Mouse (Mus musculus) liver, embryonic 13.5 days (tissue): ENCODE measurements around the gene Adamts20. TPM values are rescaled to one million over a fixed set of nuclear protein-coding genes. Genes with fewer than 3 reads are reported as not detected.
"Not testable (repeated sequence)": the region's sequence is repeated elsewhere in the genome, so short reads cannot be mapped to it uniquely, and the experiment has no call there.

Experiments
- ATAC-seq: fragments of 200-750 bp; cut with Nextera tagmentation; 2 replicates; pipeline ENCODE4 v1.8.0; 2017; ENCODE audit warnings: low read depth, mild to moderate bottlenecking, moderate number of reproducible peaks, moderate library complexity
- DNase-seq: peaks from one replicate; pipeline ENCODE4 v3.0.0; 2022
- H3K27ac ChIP-seq: fragments of 300-500 bp; sonication (generic); 2 replicates; pipeline ENCODE4 v1.5.1; 2015; ENCODE audit warnings: moderate library complexity, mild to moderate bottlenecking, inconsistent platforms
- H3K27me3 ChIP-seq: fragments of 300-500 bp; sonication (generic); 2 replicates; pipeline ENCODE4 v1.6.1; 2015; ENCODE audit warnings: mild to moderate bottlenecking, inconsistent platforms
- H3K36me3 ChIP-seq: fragments of 300-500 bp; sonication (generic); 2 replicates; pipeline ENCODE4 v1.6.1; 2015; ENCODE audit warnings: mild to moderate bottlenecking, inconsistent platforms
- H3K4me1 ChIP-seq: fragments of 300-500 bp; sonication (generic); replicated peaks from 2 replicates; pipeline ENCODE4 v1.6.1; 2015; ENCODE audit warnings: inconsistent platforms
- H3K4me2 ChIP-seq: fragments of 300-500 bp; sonication (generic); 2 replicates; pipeline ENCODE4 v1.6.1; 2015; ENCODE audit warnings: inconsistent platforms, mild to moderate bottlenecking, moderate library complexity
- H3K4me3 ChIP-seq: fragments of 300-500 bp; sonication (generic); replicated peaks from 2 replicates; pipeline ENCODE4 v1.5.1; 2015; ENCODE audit warnings: mild to moderate bottlenecking, inconsistent platforms
- H3K9ac ChIP-seq: fragments of 300-500 bp; sonication (generic); 2 replicates; pipeline ENCODE4 v1.6.1; 2015; ENCODE audit warnings: mild to moderate bottlenecking, inconsistent platforms
- H3K9me3 ChIP-seq: fragments of 300-500 bp; sonication (generic); replicated peaks from 2 replicates; pipeline ENCODE4 v1.6.1; 2016; ENCODE audit warnings: inconsistent platforms
- WGBS: fragments of 180-500 bp; shearing (Covaris S2); methylation state at CpG from one replicate; pipeline ENCODE4 v1.1.7; 2015; ENCODE audit not compliant: insufficient replicate concordance; 5-methylcytosine and 5-hydroxymethylcytosine counted together
- polyA plus RNA-seq: library from polyadenylated mRNA; unstranded; fragments of >200 nt; fragmentation: Nextera tagmentation; extraction: Ambion mirVana; gene quantifications from 2 replicates; pipeline ENCODE4 v1.2.1, GENCODE M21; 2015

Gene Adamts20
- polyA plus RNA-seq, result 0.09 and 0.16 TPM in 2 replicates

DNA sequence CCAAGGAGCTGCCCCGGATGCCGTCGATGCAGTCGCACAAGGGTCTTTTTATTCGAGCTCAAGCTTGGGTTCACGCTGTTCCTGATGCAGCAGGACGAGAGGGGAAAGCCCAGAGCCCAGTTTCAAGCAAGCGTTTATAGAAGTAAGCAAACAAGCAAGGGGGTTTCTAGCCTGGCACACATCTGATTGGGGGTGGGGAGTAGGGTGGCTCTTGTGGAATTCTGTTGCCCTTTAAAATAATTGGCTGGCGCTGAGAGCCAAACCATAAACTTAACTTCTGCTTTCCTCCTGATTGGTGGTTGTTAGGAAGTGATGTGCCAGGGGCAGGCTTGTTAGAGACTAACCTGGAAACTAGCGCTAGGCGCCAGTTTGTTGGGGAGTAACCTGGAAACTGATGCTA, at the start of gene Adamts20:
Gene Adamts20 (minus strand): TSS at position 101 of the 400 bp plus-strand sequence.
- DNase-seq (no peak), ATAC-seq (no peak)
- Histone ChIP-seq H3K9me3 (no peaks in the 10 kb centered on the region), H3K27ac (no peak within 1 kb of the TSS), H3K36me3 (no peaks in the 10 kb centered on the region), H3K9ac (no peak within 1 kb of the TSS), H3K4me1 (no peaks in the 10 kb centered on the region), H3K4me3 (no peak within 1 kb of the TSS), H3K4me2 (no peak within 1 kb of the TSS), H3K27me3 (no peaks in the 10 kb centered on the region)
- 78% methylated on average over 11 of the region's 11 CpGs for WGBS

DNA sequence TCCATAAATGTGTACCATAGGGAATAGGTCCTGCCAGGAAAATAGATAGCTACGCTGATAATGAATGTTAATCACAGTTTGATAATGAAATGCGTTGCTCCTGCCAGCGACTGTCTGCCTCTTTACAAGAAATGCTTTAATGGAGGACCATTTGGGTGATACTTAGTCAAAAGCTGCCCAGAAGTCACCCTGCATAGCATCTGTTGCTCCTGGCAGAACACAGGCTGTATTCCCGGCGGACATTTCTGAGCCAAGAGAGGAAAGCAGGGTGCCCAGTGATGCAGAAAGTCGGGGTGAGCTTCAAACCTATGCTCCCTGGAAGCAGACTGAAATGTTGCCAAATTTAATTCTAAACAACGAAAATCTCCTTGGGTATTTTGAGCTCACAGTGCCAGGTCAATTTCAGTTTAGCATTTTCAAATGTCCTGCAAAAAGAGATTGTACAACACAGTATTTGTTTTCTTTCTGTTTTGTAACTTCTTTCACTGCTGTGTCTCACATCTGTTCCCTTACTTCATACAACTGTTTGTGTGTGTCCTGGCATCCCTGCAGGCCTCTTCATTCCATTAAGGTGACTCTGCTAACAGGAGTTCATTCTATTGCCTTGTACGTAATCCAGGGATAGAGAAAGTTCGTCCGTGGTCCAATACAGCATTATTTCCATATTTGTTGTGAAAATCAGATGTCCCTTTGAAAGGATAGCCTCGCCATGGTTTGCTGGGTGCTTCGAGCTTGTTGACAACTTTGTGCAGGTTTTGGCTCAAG, 38.4 kb upstream of the Adamts20 start:
- no peak overlapping the region for H3K4me2 ChIP-seq
- H3K9ac ChIP-seq, result no peak overlapping the region
- H3K4me1 ChIP-seq, result no peaks in the 10 kb centered on the region
- ATAC-seq, result no peak
- H3K27me3 ChIP-seq, result no peaks in the 10 kb centered on the region
- no peaks in the 10 kb centered on the region for H3K36me3 ChIP-seq
- no peaks in the 10 kb centered on the region for H3K9me3 ChIP-seq
- H3K4me3 ChIP-seq, result no peak overlapping the region
- 64% methylated on average over 12 of the region's 12 CpGs for WGBS
- no peak for DNase-seq
- no peak overlapping the region for H3K27ac ChIP-seq

DNA sequence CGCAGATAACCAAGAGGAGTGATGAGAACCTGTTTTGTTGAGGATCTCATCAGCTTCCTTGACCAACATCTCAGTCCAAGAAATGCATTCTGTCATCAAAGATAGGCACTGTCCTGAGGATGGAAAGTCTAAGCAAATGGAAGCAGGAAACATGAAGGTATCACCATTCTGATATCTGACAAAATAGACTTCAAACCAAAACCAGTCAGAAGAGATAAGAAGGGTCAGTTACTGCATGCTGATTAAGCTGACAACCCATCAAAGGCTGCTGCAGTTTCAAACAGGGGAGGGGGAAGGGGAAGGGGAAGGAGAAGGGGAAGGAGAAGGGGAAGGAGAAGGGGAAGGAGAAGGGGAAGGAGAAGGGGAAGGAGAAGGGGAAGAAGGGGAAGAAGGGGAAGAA, 34.0 kb upstream of the Adamts20 start:
- no peaks in the 10 kb centered on the region for H3K4me1 ChIP-seq
- ATAC-seq, result no peak
- no peak overlapping the region for H3K4me2 ChIP-seq
- H3K9me3 ChIP-seq, result no peaks in the 10 kb centered on the region
- H3K4me3 ChIP-seq, result no peak overlapping the region
- no peak overlapping the region for H3K27ac ChIP-seq
- no peak for DNase-seq
- no peaks in the 10 kb centered on the region for H3K36me3 ChIP-seq
- WGBS, result 47% methylated on average over 1 of the region's 1 CpGs
- no peak overlapping the region for H3K9ac ChIP-seq
- no peaks in the 10 kb centered on the region for H3K27me3 ChIP-seq

DNA sequence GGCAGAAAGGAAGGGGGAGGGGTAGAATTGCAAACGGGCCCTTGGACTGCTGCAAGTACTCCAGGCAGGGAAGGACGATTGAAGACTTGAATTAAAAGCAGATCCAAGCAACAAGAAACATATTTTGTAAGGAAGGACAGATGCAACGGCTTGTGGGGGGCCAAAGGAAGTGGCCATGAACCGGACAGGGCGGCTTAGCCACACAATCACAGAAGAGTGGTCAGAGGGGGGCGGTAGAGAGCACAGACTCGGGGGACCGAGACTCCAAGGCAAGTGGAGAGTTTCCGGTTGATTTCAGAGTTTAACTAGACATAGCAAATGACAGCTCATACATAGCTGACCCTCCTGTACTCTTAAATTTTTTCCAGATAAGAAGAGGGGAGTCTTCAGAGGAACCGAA, 30.7 kb upstream of the Adamts20 start:
- DNase-seq (no peak), ATAC-seq (no peak)
- H3K27ac ChIP-seq, result no peak overlapping the region
- no peaks in the 10 kb centered on the region for H3K4me1 ChIP-seq
- no peaks in the 10 kb centered on the region for H3K36me3 ChIP-seq
- WGBS, result 61% methylated on average over 10 of the region's 10 CpGs
- no peak overlapping the region for H3K9ac ChIP-seq
- no peak overlapping the region for H3K4me3 ChIP-seq
- 0 out of 2 replicates have a peak, but pooled peaks cover 2% of the 10 kb centered on the region for H3K9me3 ChIP-seq
- no peaks in the 10 kb centered on the region for H3K27me3 ChIP-seq
- no peak overlapping the region for H3K4me2 ChIP-seq

DNA sequence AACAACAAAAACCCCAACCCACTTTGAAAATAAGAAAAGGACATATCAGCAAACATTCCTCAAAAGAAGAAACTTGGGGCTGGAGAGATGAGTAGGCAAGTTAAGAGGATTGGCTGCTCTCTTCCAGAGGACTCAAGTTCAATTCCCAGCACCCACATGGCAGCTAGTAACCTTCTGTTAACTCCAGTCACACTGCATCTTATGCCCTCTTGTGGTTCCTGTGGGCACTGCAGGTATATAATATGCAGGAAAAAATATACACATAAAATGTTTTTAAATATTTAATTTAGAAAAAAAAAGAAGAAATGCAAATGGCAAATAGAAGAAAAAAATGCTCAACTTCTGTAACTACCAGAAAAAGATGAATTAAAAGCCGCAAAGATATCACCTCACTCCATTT, 29.2 kb upstream of the Adamts20 start:
- no peak for ATAC-seq
- no peak for DNase-seq
- no peak overlapping the region for H3K4me2 ChIP-seq
- 0 out of 2 replicates have a peak, but pooled peaks cover 2% of the 10 kb centered on the region for H3K9me3 ChIP-seq
- H3K4me3 ChIP-seq, result no peak overlapping the region
- no peak overlapping the region for H3K9ac ChIP-seq
- H3K4me1 ChIP-seq, result no peaks in the 10 kb centered on the region
- no peaks in the 10 kb centered on the region for H3K36me3 ChIP-seq
- 83% methylated on average over 1 of the region's 1 CpGs for WGBS
- no peaks in the 10 kb centered on the region for H3K27me3 ChIP-seq
- H3K27ac ChIP-seq, result no peak overlapping the region

DNA sequence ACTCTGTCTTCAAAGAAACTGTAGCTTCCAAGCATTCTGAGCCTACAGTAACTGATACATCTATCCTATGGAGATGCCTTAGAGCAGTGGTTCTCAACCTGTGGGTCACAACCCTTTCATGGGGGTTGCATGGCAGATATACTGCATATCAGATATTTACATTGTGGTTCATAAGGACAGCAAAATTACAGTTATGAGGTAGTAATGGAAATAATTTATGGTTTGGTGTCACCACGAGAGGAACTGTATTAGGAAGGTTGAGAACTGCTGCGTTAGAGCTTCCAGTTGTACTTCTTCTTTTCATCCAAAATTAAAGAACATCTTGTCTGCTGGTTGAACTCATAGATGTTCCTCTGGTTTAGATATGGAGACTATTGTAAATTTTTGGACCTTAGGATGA, 24.2 kb upstream of the Adamts20 start:
- 53% methylated on average over 2 of the region's 2 CpGs for WGBS
- no peaks in the 10 kb centered on the region for H3K4me1 ChIP-seq
- no peak overlapping the region for H3K27ac ChIP-seq
- ATAC-seq, result no peak
- no peak overlapping the region for H3K4me3 ChIP-seq
- H3K4me2 ChIP-seq, result no peak overlapping the region
- no peaks in the 10 kb centered on the region for H3K27me3 ChIP-seq
- H3K9me3 ChIP-seq, result 0 out of 2 replicates have a peak, but pooled peaks cover 2% of the 10 kb centered on the region
- H3K36me3 ChIP-seq, result no peaks in the 10 kb centered on the region
- DNase-seq, result no peak
- H3K9ac ChIP-seq, result no peak overlapping the region

DNA sequence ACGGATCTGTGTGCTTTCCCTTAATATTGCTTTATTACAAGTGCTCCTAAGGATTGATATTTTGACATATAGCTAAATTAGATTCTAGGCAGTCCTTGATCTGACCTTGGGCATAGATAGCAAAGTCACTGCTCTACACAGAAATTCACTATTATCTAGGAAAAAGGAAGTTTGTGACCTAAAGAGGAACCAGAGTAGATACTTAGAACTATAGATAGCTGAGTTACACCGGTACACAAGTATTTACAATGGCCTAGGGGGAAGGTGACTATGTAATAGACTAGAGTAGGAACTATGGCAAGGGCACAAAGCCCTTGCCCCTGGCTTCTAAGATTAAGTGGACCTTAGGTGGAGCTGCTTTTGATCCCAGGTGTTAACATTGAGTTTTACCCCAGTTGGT, 22.8 kb upstream of the Adamts20 start:
- H3K9me3 ChIP-seq, H3K4me1 ChIP-seq, H3K4me3 ChIP-seq, H3K36me3 ChIP-seq, H3K27me3 ChIP-seq, H3K9ac ChIP-seq, ATAC-seq, DNase-seq, H3K4me2 ChIP-seq, H3K27ac ChIP-seq: not testable (repeated sequence)
- 39% methylated on average over 2 of the region's 2 CpGs for WGBS

DNA sequence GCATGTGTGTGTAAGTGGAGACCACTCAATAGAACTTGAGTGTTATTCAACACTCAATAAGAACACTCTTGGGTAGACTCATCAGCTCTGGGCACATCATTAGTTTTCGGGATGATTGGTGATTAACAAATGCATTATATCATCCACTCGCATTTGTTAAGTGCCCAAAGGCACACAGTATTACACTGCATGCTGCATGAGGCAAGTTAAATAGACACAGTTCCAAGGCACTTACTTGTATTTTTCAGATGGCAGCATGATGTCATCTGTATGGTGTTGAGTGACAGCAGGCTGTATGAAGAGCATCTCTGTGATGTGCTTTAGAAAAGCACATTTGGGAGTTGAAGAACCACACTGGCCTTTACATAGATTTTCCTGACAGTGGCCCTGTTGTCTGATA, 17.3 kb upstream of the Adamts20 start:
- no peaks in the 10 kb centered on the region; the same call in 1 of the 2 replicates for H3K4me1 ChIP-seq
- DNase-seq (no peak), ATAC-seq (no peak)
- no peaks in the 10 kb centered on the region for H3K9me3 ChIP-seq
- H3K27me3 ChIP-seq, result no peaks in the 10 kb centered on the region
- H3K4me3 ChIP-seq, result no peak overlapping the region
- H3K4me2 ChIP-seq, result no peak overlapping the region
- 60% methylated on average over 2 of the region's 2 CpGs for WGBS
- no peaks in the 10 kb centered on the region for H3K36me3 ChIP-seq
- H3K9ac ChIP-seq, result no peak overlapping the region
- H3K27ac ChIP-seq, result no peak overlapping the region

DNA sequence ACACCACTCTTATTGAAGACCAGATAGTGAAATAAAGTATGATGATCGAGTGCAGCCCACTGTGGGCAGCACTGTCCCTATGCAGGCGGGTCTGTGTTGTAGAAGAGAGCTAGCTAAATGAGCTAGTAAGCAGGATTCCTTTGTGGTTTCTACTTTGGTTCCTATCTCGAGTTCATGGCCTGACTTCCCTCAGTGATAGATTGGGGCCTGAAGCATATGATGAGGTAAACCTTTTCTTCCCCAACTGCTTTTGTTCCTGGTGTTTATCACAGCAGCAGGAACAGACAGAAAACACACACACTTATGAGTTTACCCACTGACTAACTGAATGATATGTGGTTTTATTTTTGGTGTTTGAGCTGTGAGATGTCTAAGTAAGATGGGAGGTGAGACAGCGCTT, 15.6 kb upstream of the Adamts20 start:
- H3K27me3 ChIP-seq, result no peaks in the 10 kb centered on the region
- WGBS, result 52% methylated on average over 4 of the region's 4 CpGs
- H3K4me3 ChIP-seq, result no peak overlapping the region
- no peaks in the 10 kb centered on the region; the same call in 1 of the 2 replicates for H3K4me1 ChIP-seq
- ATAC-seq, result no peak
- H3K9ac ChIP-seq, result no peak overlapping the region
- H3K27ac ChIP-seq, result no peak overlapping the region
- H3K36me3 ChIP-seq, result no peaks in the 10 kb centered on the region
- H3K4me2 ChIP-seq, result no peak overlapping the region
- DNase-seq, result no peak
- H3K9me3 ChIP-seq, result no peaks in the 10 kb centered on the region

DNA sequence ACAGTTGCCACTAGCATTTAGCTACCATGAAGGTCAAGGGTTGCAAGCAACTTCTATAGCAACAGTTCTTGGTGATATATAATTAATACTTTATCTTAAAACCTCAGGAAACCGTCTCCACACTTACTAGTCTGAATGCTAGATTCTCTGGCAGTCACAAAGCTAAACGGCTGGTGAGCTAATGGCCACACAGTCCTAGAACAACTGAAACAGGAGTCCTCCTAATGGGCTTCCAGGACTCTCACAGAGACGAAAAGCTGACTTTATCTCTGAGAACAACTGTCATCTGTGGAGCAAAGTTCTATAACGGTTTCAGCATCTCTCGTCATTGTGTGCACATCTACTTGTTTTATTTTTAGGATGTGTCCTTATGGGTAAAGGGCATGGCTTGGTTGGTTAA, 15.0 kb upstream of the Adamts20 start:
- H3K9me3 ChIP-seq, result no peaks in the 10 kb centered on the region
- ATAC-seq (no peak), DNase-seq (no peak)
- 41% methylated on average over 5 of the region's 5 CpGs for WGBS
- no peak overlapping the region for H3K27ac ChIP-seq
- no peaks in the 10 kb centered on the region for H3K27me3 ChIP-seq
- H3K36me3 ChIP-seq, result no peaks in the 10 kb centered on the region
- no peak overlapping the region for H3K9ac ChIP-seq
- no peak overlapping the region for H3K4me3 ChIP-seq
- no peak overlapping the region for H3K4me2 ChIP-seq
- H3K4me1 ChIP-seq, result no peaks in the 10 kb centered on the region; the same call in 1 of the 2 replicates

DNA sequence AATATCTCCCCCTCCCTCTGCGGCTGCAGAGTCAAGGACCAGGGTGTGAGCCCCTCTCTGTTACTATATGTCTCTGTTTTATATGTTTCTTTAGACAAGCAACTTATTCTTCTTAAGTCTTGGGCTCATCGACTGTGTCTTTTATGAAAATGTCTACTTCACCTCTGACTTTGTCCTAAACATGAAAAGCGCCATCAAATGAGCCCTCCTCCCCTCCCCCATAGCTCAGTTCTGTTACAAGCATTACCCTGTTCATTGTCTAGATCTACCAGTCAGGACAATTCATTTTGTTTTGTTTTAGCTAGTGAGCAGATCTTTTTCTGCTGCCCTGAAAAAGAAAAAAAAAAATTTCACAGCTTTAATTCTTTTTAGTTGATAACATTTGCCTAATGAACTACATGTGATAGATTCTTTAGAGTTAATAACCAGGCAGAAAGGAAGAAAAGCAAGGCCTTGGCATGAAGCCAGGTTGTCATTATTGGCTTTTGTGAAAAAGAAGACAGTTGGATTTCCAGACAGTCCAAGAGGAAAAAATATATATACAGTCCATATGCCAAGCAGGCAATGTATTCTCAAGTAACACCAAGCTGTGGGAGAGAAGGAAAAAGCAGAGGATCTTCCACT, 14.4 kb upstream of the Adamts20 start:
- H3K4me3 ChIP-seq, result no peak overlapping the region
- DNase-seq, result no peak
- no peak for ATAC-seq
- H3K4me1 ChIP-seq, result no peaks in the 10 kb centered on the region; the same call in 1 of the 2 replicates
- H3K9me3 ChIP-seq, result no peaks in the 10 kb centered on the region
- no peaks in the 10 kb centered on the region for H3K27me3 ChIP-seq
- H3K27ac ChIP-seq, result no peak overlapping the region
- 76% methylated on average over 3 of the region's 3 CpGs for WGBS
- no peak overlapping the region for H3K4me2 ChIP-seq
- H3K36me3 ChIP-seq, result no peaks in the 10 kb centered on the region
- no peak overlapping the region for H3K9ac ChIP-seq

DNA sequence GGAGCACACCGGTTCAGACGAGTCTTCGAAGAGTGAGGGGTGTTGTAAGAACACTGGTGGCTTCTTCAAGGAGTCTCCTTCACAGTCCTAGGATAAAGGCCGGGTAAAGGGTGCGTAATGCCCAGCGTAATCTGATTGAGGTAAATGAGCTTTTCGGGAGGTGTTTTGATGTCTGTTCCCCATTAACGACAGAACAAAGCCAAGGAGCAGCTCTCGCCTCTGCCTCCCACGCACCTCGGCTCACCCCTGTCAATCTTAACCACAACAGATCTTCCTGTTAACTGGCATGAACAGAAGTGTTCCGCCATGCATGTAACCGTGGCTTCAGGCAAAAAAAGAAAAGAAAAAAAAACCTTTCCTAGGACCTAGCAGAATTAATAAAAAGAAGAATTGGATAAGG, 13.5 kb upstream of the Adamts20 start:
- WGBS, result 29% methylated on average over 13 of the region's 13 CpGs
- Histone ChIP-seq H3K4me1 (no peaks in the 10 kb centered on the region; the same call in 1 of the 2 replicates), H3K4me3 (no peak overlapping the region), H3K4me2 (no peak overlapping the region), H3K9ac (no peak overlapping the region), H3K27me3 (no peaks in the 10 kb centered on the region), H3K36me3 (no peaks in the 10 kb centered on the region), H3K27ac (no peak overlapping the region), H3K9me3 (no peaks in the 10 kb centered on the region)
- ATAC-seq, result no peak
- DNase-seq, result no peak
